Mouse (Mus musculus): Measurements from ENCODE around the gene Alox8. TPM values are rescaled to one million over a fixed set of nuclear protein-coding genes. Genes with fewer than 3 reads are reported as not detected.

Gene Alox8
- polyA plus RNA-seq, 1 experiment from 2014 or later = not detected

DNA sequence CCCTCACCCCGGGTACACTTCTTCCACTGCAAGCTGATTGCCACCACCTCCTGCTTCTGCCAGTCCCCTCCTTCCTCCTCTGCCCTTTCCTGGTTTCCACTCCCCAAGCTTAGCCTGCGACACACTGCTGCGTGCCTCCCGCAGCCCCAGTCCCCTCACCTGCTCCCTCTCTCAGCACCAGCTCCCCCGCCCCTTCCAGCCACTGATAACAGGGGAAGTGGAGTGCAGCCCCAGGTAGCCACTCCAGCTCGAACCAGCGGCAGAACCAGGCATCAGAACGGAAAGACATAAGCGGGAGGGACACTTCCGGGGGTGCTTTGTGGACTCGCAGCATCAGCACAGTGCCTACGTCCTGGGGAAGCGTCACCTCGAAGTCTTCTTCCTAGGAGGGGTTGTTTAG, 449 bp downstream of the Alox8 start:
- ATAC-seq (ENCODE audit: insufficient read depth, low FRiP score, low TSS enrichment) (no peak), DNase-seq (ENCODE audit: low spot score) (no peak)
- H3K36me3 ChIP-seq (ENCODE audit: control insufficient read depth, insufficient read depth, low read length) = no peaks in the 10 kb centered on the region
- no peaks in the 10 kb centered on the region for H3K4me1 ChIP-seq (ENCODE audit: control insufficient read depth, insufficient read depth, low read length)
- peak overlapping the region; percentile 35 for H3K9ac ChIP-seq (ENCODE audit: low read length)
- H3K27ac ChIP-seq (ENCODE audit: low read depth, low read length) = no peak overlapping the region
- peaks cover 19% of the 10 kb centered on the region for H3K27me3 ChIP-seq (ENCODE audit: control insufficient read depth, insufficient read depth, low read length)
- peak overlapping the region; percentile 24; the same call in 1 of the 2 replicates for H3K4me2 ChIP-seq (ENCODE audit: low read depth)
- H3K4me3 ChIP-seq (ENCODE audit: low read depth, low read length) = no peak overlapping the region
- no peaks in the 10 kb centered on the region for H3K9me3 ChIP-seq (ENCODE audit: control insufficient read depth, low read length)
- WGBS = 2% methylated on average over 14 of the region's 14 CpGs

DNA sequence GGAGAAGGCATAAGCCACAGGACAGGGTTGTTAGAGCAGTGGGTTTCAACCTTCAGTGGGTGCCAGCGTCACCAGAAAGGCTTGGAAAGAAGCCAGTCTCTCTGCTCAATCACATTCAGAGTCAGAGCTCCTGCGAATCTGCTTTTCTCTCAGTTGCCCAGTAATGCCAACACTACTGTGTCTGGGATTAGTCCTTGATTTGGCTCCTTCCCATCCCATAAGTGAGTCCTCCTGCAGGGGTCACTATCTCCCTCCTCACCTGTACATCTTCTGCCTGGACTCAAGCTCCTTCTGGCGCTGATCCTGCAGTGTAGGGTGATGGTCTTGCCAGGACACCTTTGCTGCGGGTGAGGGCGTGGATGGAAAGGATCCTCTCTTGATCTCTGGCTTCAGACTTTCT, 877 bp downstream of the Alox8 start:
- no peak for DNase-seq (ENCODE audit: low spot score)
- Histone ChIP-seq H3K36me3 (ENCODE audit: control insufficient read depth, insufficient read depth, low read length) (no peaks in the 10 kb centered on the region), H3K27ac (ENCODE audit: low read depth, low read length) (no peak overlapping the region), H3K27me3 (ENCODE audit: control insufficient read depth, insufficient read depth, low read length) (peaks cover 19% of the 10 kb centered on the region), H3K9me3 (ENCODE audit: control insufficient read depth, low read length) (no peaks in the 10 kb centered on the region), H3K4me3 (ENCODE audit: low read depth, low read length) (no peak overlapping the region), H3K4me2 (ENCODE audit: low read depth) (no peak overlapping the region; the same call in 1 of the 2 replicates), H3K9ac (ENCODE audit: low read length) (no peak overlapping the region; the same call in 1 of the 2 replicates), H3K4me1 (ENCODE audit: control insufficient read depth, insufficient read depth, low read length) (no peaks in the 10 kb centered on the region)
- ATAC-seq (ENCODE audit: insufficient read depth, low FRiP score, low TSS enrichment) = no peak
- 13% methylated on average over 5 of the region's 5 CpGs for WGBS

DNA sequence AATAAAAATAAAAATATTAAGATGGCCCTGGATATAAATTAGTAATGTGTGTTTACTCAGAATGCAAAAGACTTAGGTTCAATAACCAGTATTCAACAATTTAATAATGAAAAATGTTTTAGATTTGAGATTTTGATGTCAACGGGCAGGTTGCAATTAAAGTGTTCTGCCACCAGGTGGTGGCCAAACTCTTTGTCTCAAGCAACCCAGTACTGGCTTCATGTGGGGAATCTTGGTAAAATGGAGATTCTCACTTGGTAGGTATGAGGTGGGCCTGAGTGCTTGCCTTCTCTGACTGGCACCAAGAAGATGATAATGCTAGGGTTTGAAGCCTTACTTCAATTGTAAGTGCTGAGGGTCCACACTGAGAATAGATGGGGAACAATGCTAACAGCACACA, 4.8 kb downstream of the Alox8 start:
- 0% methylated on average over 1 of the region's 1 CpGs for WGBS
- peaks cover 18% of the 10 kb centered on the region for H3K27me3 ChIP-seq (ENCODE audit: control insufficient read depth, insufficient read depth, low read length)
- H3K27ac ChIP-seq (ENCODE audit: low read depth, low read length) = no peak overlapping the region
- no peaks in the 10 kb centered on the region for H3K4me1 ChIP-seq (ENCODE audit: control insufficient read depth, insufficient read depth, low read length)
- H3K4me2 ChIP-seq (ENCODE audit: low read depth) = no peak overlapping the region
- H3K4me3 ChIP-seq (ENCODE audit: low read depth, low read length) = no peak overlapping the region
- H3K9ac ChIP-seq (ENCODE audit: low read length) = no peak overlapping the region
- no peaks in the 10 kb centered on the region for H3K9me3 ChIP-seq (ENCODE audit: control insufficient read depth, low read length)
- peak; percentile 31 for DNase-seq (ENCODE audit: low spot score)
- no peak for ATAC-seq (ENCODE audit: insufficient read depth, low FRiP score, low TSS enrichment)
- no peaks in the 10 kb centered on the region for H3K36me3 ChIP-seq (ENCODE audit: control insufficient read depth, insufficient read depth, low read length)

DNA sequence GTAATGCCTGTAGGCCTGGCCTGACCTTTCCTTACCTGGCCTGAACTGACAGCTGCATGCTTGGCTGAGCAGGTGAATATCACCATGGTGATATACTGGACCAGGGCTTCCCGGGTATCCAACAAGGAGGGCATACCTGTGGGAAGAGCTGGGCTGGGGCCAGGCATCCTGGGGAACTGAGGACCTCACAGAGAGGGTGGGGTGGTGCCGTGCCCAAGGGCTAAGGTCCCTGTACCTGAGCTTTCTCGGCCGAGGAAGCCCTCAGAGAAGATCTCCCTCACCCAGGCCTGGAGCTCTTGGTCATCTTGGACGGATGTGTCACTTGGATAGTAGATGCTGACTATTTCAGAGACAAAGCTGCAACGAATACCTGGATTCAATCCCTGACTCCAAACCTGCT, 11.7 kb downstream of the Alox8 start:
- Histone ChIP-seq H3K4me1 (ENCODE audit: control insufficient read depth, insufficient read depth, low read length) (no peaks in the 10 kb centered on the region), H3K9ac (ENCODE audit: low read length) (no peak overlapping the region), H3K4me2 (ENCODE audit: low read depth) (no peak overlapping the region), H3K36me3 (ENCODE audit: control insufficient read depth, insufficient read depth, low read length) (no peaks in the 10 kb centered on the region), H3K27ac (ENCODE audit: low read depth, low read length) (no peak overlapping the region), H3K27me3 (ENCODE audit: control insufficient read depth, insufficient read depth, low read length) (no peaks in the 10 kb centered on the region), H3K4me3 (ENCODE audit: low read depth, low read length) (no peak overlapping the region), H3K9me3 (ENCODE audit: control insufficient read depth, low read length) (no peaks in the 10 kb centered on the region)
- no peak for DNase-seq (ENCODE audit: low spot score)
- no peak for ATAC-seq (ENCODE audit: insufficient read depth, low FRiP score, low TSS enrichment)
- WGBS = 85% methylated on average over 6 of the region's 6 CpGs

DNA sequence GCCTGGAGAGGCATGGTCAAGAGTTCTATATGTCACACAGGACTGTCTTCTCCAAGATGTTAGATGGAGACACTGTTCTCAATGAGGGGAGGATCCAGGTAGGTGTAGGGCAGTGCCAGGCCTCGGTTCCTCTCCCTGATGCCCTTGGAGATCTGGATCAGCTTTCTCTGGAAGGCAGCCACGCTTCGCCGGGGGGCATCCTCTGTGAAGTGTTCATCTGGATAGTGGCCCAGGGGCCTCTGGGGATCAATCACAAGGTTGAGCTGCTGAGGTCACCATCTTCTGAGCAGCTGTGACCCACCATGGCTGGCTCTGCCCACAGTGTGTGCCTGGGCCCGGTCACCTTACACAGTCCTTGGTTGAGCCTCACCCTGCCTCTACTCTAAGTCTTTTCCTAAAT, 12.6 kb downstream of the Alox8 start:
- no peak for DNase-seq (ENCODE audit: low spot score)
- Histone ChIP-seq H3K4me2 (ENCODE audit: low read depth) (no peak overlapping the region), H3K27me3 (ENCODE audit: control insufficient read depth, insufficient read depth, low read length) (no peaks in the 10 kb centered on the region), H3K4me3 (ENCODE audit: low read depth, low read length) (no peak overlapping the region), H3K36me3 (ENCODE audit: control insufficient read depth, insufficient read depth, low read length) (no peaks in the 10 kb centered on the region), H3K4me1 (ENCODE audit: control insufficient read depth, insufficient read depth, low read length) (no peaks in the 10 kb centered on the region), H3K27ac (ENCODE audit: low read depth, low read length) (no peak overlapping the region), H3K9ac (ENCODE audit: low read length) (no peak overlapping the region), H3K9me3 (ENCODE audit: control insufficient read depth, low read length) (no peaks in the 10 kb centered on the region)
- ATAC-seq (ENCODE audit: insufficient read depth, low FRiP score, low TSS enrichment) = no peak
- WGBS = 85% methylated on average over 5 of the region's 5 CpGs

DNA sequence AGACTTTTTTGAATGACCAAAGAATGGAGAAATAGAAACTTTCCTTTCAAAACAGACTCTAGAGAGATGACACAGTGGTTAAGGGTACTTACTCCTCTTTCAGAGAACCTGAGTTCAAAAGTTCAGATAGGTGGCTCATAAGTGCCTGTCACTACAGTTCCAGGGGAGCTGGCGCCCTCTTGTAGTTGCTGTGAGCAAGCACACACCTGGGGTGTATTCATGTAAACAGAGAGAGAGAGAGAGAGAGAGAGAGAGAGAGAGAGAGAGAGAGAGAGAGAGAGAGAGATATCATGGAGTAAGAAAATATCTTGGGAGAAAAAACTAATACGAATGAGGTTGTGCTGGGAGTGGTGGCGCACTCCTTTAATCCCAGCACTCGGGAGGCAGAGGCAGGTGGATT, 17.5 kb downstream of the Alox8 start:
- no peak for DNase-seq (ENCODE audit: low spot score)
- no peaks in the 10 kb centered on the region for H3K9me3 ChIP-seq (ENCODE audit: control insufficient read depth, low read length)
- no peak for ATAC-seq (ENCODE audit: insufficient read depth, low FRiP score, low TSS enrichment)
- 86% methylated on average over 4 of the region's 4 CpGs for WGBS
- H3K27me3 ChIP-seq (ENCODE audit: control insufficient read depth, insufficient read depth, low read length) = no peaks in the 10 kb centered on the region
- H3K36me3 ChIP-seq (ENCODE audit: control insufficient read depth, insufficient read depth, low read length) = no peaks in the 10 kb centered on the region
- no peak overlapping the region for H3K4me2 ChIP-seq (ENCODE audit: low read depth)
- no peak overlapping the region for H3K9ac ChIP-seq (ENCODE audit: low read length)
- H3K4me3 ChIP-seq (ENCODE audit: low read depth, low read length) = no peak overlapping the region
- no peak overlapping the region for H3K27ac ChIP-seq (ENCODE audit: low read depth, low read length)
- no peaks in the 10 kb centered on the region for H3K4me1 ChIP-seq (ENCODE audit: control insufficient read depth, insufficient read depth, low read length)

DNA sequence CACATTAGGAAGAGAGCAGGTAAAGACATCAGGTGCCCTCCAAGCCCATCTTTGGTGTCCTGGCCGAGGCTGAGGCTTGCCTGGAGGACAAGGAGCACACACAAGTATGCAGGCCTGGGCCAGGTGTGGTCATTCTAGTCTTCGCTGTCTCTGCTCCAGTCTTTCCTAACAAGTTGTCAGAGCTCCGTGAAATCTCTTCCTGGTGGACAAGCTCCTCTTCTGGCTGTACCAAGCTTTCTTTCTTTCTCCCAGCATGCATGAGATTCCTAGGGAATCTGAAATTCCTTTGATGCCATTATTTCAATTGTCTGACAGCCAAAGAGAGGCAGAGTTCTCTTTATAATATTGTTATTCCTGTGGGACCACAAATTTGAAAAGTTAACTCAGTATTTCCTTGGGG, 18.1 kb downstream of the Alox8 start:
- Histone ChIP-seq H3K27me3 (ENCODE audit: control insufficient read depth, insufficient read depth, low read length) (no peaks in the 10 kb centered on the region), H3K9ac (ENCODE audit: low read length) (no peak overlapping the region), H3K4me1 (ENCODE audit: control insufficient read depth, insufficient read depth, low read length) (no peaks in the 10 kb centered on the region), H3K4me3 (ENCODE audit: low read depth, low read length) (no peak overlapping the region), H3K9me3 (ENCODE audit: control insufficient read depth, low read length) (no peaks in the 10 kb centered on the region), H3K36me3 (ENCODE audit: control insufficient read depth, insufficient read depth, low read length) (no peaks in the 10 kb centered on the region), H3K27ac (ENCODE audit: low read depth, low read length) (no peak overlapping the region), H3K4me2 (ENCODE audit: low read depth) (no peak overlapping the region)
- 62% methylated on average over 3 of the region's 3 CpGs for WGBS
- ATAC-seq (ENCODE audit: insufficient read depth, low FRiP score, low TSS enrichment) (no peak), DNase-seq (ENCODE audit: low spot score) (no peak)

DNA sequence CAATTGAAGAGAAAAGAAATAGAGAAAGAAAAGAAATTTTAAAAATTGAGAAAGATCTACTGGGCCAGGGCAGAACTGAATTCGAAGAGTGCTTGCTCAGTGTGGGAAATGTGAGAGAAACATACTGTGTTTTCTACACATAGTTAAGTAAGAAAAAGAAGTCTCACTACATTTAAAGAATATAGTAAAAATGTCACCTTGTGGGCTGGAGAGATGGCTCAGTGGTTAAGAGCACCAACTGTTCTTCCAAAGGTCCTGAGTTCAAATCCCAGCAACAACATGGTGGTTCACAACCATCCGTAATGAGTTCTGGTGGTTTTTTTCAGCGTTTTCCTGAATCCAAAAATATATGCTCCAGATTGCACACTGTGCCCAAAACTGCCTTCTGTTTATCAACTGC, 19.1 kb downstream of the Alox8 start:
- Histone ChIP-seq H3K4me3 (ENCODE audit: low read depth, low read length) (no peak overlapping the region), H3K9ac (ENCODE audit: low read length) (no peak overlapping the region), H3K27ac (ENCODE audit: low read depth, low read length) (no peak overlapping the region), H3K27me3 (ENCODE audit: control insufficient read depth, insufficient read depth, low read length) (no peaks in the 10 kb centered on the region), H3K36me3 (ENCODE audit: control insufficient read depth, insufficient read depth, low read length) (no peaks in the 10 kb centered on the region), H3K9me3 (ENCODE audit: control insufficient read depth, low read length) (no peaks in the 10 kb centered on the region), H3K4me2 (ENCODE audit: low read depth) (no peak overlapping the region), H3K4me1 (ENCODE audit: control insufficient read depth, insufficient read depth, low read length) (no peaks in the 10 kb centered on the region)
- no peak for ATAC-seq (ENCODE audit: insufficient read depth, low FRiP score, low TSS enrichment)
- 81% methylated on average over 3 of the region's 3 CpGs for WGBS
- no peak for DNase-seq (ENCODE audit: low spot score)

DNA sequence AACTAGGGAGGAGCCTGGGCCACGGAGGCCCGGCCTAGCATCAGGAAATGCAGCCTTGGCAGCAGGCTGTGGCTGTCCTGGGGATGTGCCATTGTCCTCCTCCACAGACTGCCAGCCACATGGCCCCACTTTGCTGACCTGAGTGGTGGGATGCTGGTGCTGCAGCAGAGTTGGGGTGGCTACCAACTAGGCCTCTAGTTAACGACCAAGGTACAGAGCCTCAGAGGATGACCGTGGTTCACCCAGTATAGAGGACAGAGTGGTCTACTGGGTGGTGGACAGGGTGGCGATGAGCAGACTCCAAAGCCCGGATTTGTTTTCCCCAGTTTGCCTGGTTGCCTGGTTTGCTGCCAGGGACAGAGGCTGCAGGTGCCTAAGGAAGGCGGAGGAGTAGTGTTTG, 22.9 kb downstream of the Alox8 start:
- 88% methylated on average over 7 of the region's 7 CpGs for WGBS
- no peak overlapping the region for H3K4me3 ChIP-seq (ENCODE audit: low read depth, low read length)
- ATAC-seq (ENCODE audit: insufficient read depth, low FRiP score, low TSS enrichment) = no peak

More for the DNA sequence above, 22.9 kb downstream of the Alox8 start:
- no peak for DNase-seq (ENCODE audit: low spot score)
- H3K27me3 ChIP-seq (ENCODE audit: control insufficient read depth, insufficient read depth, low read length) = no peaks in the 10 kb centered on the region
- H3K4me2 ChIP-seq (ENCODE audit: low read depth) = no peak overlapping the region
- no peak overlapping the region for H3K9ac ChIP-seq (ENCODE audit: low read length)
- H3K27ac ChIP-seq (ENCODE audit: low read depth, low read length) = no peak overlapping the region
- H3K4me1 ChIP-seq (ENCODE audit: control insufficient read depth, insufficient read depth, low read length) = no peaks in the 10 kb centered on the region
- no peaks in the 10 kb centered on the region for H3K9me3 ChIP-seq (ENCODE audit: control insufficient read depth, low read length)
- no peaks in the 10 kb centered on the region for H3K36me3 ChIP-seq (ENCODE audit: control insufficient read depth, insufficient read depth, low read length)
